Mouse (Mus musculus): ENCODE data around the gene Stag3.

The Stag3 gene

DNA sequence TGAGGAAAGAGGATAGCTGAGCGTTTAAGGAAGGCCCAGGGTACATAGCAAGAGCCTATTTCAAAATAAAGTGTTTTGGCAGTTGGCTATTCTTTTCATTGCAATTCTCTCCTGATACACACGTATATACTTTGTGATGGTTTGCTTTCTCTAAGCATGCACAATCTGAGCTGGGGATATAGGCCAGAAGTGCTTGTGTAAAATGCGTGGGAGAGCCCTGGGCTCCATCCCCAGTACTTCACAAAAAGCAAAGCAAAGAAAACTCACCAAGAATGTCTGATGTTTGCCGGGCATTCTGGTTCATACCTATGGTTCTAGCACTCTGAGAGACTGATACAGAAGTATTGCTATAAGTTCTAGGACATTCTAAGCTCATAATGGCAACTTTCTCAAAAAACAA, 11.1 kb upstream of the Stag3 start:
- no peak for DNase-seq (ENCODE audit: low read depth)

DNA sequence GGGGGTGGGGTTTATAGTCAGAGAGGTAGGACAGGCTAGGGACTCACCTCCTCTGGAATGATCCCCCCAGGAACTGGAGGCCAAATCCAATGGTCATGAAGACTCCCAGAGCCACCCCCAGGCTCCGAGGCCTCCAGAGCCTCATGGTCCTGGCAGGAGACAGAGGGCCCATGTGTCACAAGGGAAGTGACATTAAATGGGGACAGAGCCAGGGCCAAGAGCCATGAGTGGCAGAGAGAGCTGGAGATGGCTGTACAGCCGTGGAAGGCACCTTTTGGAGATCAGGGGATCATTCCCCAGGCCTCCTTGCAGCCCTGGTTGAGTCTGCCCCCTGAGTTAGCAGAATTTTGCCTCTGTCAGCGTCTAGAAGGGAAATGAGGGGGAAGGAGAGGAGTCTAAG, 8.8 kb upstream of the Stag3 start:
- DNase-seq (ENCODE audit: low read depth): no peak

DNA sequence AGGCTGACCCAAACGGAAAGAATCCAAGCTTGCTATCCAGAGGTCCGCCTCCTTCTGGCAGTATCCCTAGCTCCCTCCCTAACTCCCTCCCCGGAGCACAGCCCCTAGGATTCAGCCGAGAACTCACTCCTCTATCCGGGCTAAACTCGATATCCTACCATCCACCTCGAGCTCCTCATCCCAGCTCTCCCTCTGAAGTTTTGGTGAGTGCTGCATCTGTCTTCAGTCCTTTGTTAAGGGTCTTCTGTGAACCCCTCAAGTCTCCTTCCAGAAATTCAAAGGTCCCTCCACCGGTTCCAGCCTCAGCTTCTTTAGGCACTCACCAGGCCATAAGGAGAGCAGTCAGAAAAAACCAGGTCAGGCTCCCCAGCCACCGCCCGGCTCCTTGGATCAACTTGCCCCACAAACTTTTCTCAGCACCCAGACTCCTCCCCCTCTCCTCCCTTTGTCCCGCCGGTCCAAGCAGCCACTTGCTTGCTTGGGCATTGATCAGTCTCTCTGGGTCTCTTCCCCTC, 7.6 kb upstream of the Stag3 start, which contains the start of gene Gal3st4:
TSS of gene Gal3st4 (minus strand) at position 432 of the 515 bp plus-strand sequence.
- DNase-seq (ENCODE audit: low read depth): no peak

DNA sequence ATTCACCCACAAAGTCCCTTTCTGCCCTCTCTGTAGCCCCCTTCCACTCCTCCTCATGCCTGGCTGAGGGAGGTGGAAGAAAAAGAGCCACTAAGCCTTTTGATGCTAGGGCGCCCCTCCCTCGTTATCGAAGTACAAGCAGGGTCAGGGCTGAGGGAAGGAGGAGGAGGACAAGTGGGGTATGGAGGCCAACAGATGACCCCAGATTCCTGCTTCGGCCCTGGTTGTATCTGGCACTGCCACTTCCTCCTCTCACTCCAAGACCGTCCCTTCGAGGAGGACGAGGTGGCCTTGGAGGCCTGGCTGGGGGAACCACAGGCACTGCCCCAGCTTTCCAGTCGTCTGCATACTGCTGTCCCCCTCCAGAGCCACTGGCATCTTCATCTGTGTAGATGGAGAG, 5.9 kb upstream of the Stag3 start:
- DNase-seq (ENCODE audit: low read depth): no peak

DNA sequence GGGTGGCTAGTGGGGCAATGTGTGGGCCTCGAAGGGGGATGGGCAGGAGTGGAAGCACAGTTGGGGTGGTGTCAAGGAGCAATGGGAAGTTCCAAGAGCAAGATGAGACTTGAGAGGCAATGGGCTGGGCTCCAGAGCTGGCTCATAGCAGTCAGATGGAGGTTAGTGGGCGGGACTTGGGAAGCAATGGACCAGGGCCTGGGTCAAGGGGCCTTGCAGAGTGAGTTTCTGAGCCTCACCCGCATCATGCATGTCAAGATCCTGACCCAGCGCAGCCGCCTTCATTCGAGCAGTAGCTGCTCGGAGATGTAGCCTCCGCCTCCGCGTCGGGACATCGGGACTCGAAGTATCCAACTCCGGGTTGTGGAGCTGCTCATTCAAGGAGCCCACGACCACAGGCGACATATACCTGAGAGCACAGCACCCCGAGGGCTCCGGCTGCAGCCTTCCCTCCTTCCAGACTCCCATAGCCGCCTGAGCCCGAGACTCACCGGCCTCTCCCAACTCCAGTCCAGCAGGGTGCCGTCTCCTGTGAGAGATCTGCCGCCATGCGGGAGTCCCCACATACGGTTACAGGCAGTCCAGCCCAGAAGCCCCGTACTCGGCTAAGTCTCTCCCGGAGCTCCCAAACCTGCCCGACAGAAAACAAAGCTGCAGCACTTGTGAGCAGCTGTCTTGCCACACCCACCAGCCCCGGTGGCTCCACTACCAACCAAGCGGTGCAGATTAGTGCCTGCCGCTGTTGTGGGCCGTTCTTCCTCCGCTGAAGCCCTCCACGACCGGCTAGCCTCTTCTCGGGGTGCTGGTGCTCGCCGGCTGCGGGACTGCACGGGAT, 4.6 kb upstream of the Stag3 start:
- no peak for DNase-seq (ENCODE audit: low read depth)

DNA sequence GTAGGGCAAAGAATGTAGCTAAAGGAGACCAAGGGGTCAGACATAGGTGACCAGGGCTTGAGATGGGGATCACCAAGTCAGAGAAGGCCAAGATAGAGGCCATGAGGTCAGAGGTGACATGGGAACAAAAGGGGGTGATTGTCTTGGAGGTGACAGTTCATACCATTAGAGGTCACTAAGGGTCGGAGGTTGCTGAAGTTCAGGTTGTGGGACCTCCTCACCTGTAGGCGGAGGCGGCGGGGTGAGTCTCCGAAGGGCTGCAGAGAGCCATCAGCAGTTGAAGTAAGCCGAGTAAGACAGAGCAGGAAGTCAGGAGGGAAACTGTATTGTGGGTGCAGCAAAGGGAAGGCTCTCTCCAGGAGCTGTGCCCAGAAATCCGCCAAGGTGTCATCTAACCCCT, 2.0 kb upstream of the Stag3 start:
- DNase-seq (ENCODE audit: low read depth): no peak

DNA sequence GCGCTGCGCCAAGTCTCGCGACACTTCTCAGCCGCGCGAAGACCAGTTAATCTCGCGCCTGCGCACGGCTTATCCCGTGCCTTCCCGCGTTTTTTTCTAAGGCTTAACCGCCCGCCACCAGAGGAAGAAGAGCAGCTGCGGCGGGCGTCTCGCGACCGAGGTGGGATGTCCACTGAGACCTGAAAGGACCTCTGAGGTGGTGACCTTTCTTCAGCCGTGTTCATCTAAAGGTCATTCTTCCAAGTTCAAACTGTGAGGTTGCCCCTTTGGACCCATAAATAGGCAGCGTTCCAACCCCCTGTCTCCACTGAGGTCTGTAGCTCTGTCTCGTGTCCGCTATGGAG, 357 bp downstream of the Stag3 start:
- no peak for DNase-seq (ENCODE audit: low read depth)

DNA sequence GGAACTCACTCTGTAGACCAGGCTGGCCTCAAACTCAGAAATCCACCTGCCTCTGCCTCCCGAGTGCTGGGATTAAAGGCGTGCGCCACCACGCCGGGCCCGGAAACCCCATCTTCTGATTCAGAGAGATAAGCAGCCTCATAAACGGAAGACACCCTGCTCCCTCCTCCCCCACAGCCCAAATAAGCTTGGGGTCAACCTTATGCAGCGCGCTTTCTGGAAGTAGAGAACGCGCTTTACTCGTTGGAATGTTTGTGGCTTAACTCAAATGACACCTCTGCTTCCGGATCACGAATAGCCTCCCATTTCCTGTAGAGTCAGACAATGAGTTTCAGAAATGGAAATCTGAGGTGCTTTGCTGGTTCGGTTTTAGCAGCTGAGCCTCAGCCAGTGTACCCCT, 789 bp downstream of the Stag3 start:
- DNase-seq (ENCODE audit: low read depth): no peak

DNA sequence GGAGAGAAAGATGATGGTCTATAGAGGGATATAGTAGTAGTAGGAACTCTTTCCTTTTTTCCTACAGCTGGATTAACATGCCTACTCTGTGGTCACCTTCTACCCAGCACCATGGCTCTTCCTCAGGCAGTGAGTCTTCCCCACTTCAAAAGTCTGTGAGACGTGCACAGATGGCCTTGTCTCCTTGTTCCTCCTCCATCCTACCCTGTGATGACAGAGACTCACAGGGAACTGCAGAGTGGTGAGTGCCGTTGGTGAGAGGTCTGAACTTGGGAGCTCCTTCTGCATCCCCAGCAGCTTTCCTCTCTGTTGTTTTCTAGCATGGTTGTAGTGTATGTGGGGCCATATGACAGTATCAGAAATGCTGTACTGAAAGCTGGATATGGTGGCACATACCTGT, 1.8 kb downstream of the Stag3 start:
- no peak for DNase-seq (ENCODE audit: low read depth)

DNA sequence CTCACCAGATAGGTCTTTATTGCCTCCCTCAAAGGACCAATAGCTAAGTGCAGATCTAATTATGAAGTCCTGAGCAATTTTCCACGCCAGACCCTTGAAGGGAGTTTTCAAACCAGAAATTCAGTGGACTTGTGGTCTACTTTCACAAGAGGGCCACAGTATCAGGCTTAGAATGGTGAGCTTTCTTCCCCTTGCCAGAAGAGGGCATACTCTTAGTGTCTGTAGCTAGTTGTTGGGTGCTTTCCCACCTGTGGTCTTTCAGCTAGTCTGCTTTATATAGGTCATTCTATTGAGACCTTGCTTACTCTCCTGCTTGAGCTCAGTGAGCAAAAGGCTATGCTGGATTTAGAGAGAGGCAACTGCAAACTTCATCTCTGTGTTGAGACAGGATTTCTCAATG, 3.5 kb downstream of the Stag3 start:
- no peak for DNase-seq (ENCODE audit: low read depth)

DNA sequence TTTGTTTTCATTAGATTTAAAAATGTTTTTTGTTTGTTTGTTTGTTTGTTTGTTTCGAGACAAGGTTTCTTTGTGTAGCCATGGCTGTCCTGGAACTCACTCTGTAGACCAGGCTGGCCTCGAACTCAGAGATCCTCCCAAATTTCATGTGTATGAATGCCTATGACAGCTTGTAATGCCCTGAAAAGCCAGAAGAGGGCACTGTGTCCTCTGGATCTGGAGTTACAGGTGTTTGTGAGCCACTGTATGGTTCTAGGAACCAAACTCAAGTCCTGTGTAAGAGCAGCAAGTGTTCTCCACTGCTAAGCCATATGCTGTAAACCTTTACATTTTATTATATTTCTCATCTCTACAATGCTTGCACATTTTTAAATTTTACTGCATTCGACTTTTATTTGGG, 7.8 kb downstream of the Stag3 start:
- DNase-seq (ENCODE audit: low read depth): no peak

DNA sequence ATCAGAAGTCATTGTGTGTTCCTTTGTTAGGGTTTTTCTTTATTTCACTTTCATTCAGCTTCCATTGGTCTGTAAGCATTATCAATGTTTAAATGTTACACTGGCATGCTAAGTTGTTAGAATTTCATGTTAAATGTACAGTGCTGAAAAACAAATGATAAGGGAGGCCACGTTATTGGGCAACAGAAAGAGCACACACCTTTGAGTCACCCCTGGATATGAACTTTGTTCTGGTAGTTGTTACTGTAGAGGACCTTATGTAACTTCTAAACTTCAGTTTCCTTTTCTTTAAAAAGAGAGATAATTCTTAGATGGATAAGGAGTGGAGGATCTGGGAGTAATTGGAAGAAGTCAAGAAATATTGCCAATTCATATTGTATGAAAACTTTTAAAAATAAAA, 11.6 kb downstream of the Stag3 start:
- DNase-seq (ENCODE audit: low read depth): no peak

DNA sequence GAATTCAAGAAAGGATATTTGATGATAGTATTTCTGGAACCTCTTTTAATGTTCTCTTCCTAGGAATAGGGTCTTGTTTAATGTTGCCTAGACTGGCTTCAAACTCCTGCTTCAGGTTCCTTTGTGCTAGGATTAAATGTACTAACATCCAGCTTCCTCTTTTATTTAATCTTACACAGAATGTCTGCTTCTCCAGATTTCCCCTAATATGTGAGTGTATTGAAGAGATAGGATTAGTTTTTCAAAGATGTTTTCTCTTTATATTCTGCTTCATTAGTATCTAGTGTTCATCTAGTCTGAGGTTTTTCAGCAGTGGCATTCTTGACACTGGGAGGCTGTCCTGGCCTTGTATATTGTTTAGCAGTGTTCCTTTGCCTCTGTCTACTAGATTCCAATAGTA, 14.1 kb downstream of the Stag3 start:
- no peak for DNase-seq (ENCODE audit: low read depth)

DNA sequence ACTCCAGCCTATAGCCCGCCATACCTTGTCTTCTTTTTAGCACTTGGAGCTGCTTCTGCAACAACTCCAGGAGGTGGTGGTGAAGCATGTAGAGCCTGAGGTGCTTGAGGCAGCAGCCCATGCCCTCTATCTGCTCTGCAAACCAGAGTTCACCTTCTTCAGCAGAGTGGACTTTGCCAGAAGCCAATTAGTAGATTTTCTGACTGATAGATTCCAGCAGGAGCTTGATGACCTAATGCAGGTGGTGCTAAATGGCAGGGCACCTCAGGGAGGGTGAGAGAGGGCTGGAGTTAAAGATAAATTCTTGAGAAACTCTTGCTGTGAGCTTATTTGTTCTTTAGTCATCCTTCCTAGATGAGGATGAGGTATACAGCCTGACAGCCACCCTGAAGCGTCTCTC, 19.6 kb downstream of the Stag3 start:
- DNase-seq (ENCODE audit: low read depth): no peak

DNA sequence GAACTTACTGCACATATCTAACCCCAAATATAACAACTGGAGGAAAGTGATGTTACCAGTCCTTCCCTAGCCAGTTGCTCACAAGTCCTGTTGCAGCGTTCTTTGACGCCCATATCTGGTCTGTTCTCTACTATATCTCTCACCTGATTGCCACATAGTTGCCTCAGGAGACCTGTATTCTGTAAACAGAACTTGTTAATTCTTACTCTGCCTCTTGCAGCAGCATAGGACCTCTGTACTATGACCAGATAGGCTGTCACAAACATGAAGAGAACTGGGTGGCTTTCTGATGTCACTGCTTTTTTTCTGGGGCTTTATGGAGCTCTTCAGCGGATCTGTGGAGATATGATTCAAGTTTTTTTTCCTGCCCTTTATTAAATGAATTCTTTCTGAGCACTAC, 32.8 kb downstream of the Stag3 start:
- DNase-seq (ENCODE audit: low read depth): no peak

DNA sequence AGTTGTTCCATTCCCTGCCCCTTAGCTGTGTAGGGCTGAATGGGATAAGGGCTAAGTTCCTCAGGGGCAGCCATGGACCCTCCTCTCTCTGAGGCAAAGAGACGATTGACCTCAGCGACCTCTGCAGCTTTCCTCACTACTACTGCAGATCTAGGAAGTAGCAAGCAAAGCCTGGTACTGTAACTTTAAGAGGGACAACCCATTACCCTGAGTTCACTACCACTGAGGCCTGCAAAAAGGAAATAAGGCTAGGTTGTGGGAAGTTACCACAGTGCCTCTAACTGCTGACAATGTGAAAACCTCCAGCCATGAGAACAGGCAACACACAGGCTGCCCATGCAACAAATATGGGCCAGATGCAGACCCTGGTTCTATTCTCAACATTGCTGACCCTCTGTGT, 61.6 kb downstream of the Stag3 start, which contains the start of gene Pvrig:
TSS of gene Pvrig (plus strand) at position 301 of the 400 bp plus-strand sequence.
- DNase-seq (ENCODE audit: low read depth): no peak

DNA sequence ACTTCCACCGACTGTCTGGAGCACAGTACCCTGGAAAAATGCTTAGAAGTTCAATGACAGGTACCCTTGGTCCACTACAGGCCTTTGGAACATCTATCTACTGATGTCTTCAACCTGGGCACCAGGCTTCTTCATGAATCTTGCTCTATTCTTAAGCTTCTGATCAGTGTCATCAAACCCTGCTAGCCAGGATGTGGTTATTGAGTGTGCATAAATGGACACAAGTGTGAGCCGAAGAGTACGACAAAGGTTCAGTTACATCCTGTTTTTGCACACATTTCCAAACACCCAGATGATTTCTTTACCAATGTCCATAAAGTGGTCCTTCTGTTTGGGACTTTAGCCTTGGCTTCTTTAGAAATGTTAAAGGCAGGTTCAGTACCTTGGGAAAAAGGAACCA, 63.2 kb downstream of the Stag3 start:
- DNase-seq (ENCODE audit: low read depth): no peak

All from c-Kit-positive CD71-positive TER-119-negative erythroid progenitor cells, embryonic 14.5 days (primary cell).